Mouse (Mus musculus): ENCODE data around the gene Ctnnb1. TPM values are rescaled to one million over a fixed set of nuclear protein-coding genes. Genes with fewer than 3 reads are reported as not detected.

Gene Ctnnb1
- total RNA-seq, 2 experiments from 2014 or later: 452 to 506 TPM

DNA sequence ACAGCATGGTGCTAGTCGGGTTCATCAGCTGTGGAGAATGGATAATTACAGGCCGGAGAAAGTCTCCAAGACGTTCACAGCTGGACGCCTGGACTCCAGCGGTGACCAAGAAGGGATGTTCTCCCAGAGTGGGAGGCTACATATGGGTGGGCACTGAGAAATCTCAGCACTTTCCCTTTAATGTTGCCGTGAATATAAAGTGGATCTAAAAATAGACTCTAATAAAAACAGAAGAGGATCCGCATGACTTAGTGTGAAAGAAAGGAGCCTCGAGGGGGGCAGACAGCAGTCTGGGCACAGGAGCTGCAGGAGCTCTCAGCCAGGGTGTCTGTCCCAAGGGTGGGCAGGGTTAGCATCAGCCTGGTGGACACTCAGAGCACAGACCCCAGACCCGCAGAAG, 59.1 kb downstream of the Ctnnb1 start:
- DNase-seq (ENCODE audit: extremely low spot score in 1 of 2, low spot score in 2 of 2): no peak
- Histone ChIP-seq H3K4me3 (no peak overlapping the region), H3K27ac (no peak overlapping the region)
- no peak for TF ChIP-seq CTCF (IDR thresholded peaks at IDR 0.05)
- intact Hi-C loops (cut with DNase I): no loop called here

DNA sequence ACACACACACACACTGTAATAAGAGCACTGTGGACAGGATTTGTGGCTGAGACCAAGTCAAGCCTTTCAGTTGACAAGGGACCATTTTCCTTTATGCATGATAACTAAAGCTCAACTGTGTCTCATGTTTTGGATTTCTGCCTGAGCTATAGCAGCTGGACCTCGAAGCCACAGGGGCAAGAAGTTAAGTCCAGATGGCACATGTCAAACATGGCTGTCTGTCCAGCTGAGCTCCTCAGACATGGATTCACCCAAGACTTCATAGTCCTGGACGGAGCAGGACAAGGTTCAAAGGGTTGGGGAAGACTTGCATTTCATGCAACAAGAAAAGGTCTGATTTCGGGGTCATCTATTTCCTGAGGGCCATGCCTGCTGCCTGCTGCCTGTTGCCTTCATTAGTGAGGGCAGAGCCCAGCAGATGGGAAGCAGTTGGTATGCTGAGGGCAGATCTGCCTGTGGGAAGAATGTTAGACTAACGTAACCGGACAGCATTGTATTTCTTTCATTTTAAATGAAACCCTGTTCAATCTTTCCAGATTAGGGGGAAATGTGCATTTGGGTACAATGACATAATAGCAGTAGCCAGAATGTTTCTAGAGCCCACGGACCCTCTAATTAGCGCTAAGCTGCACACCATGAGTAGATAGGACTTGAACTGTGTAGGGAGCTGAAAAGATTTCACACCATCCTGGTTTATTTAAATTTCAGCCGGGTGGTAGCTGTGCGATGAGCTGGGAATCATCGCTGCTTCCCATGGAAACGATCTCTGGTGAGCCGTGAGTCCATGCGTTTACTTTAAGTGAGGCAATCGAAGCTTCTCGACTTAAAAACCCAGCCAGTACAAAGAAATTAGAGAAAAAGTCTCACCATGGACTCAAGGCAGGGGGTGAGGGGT, 61.0 kb downstream of the Ctnnb1 start:
- intact Hi-C loops (cut with DNase I): no loop called here
- no peak for TF ChIP-seq CTCF (IDR thresholded peaks at IDR 0.05)
- no peak for DNase-seq (ENCODE audit: extremely low spot score in 1 of 2, low spot score in 2 of 2)
- no peak overlapping the region for H3K27ac ChIP-seq
- H3K4me3 ChIP-seq: no peak overlapping the region

DNA sequence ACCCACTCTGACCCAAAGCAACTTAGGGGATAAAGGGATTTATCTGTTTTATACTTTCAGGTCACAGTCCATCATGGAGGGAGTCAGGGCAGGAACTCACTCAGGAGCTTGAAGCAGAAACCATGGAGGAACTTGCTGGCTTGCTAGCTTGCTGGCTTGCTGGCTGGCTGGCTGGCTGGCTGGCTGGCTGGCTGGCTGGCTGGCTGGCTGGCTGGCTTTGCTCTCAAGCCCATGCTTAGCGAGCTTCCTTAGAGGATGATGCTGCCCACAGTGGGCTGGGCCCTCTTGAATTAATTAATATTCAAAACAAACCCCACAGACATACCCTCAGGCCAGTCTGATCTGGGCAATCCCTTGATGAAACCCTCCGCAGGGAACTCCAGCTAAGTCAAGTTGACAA, 62.8 kb downstream of the Ctnnb1 start:
- intact Hi-C loops (cut with DNase I): no loop called here
- TF ChIP-seq CTCF (IDR thresholded peaks at IDR 0.05): no peak
- Histone ChIP-seq H3K4me3 (no peak overlapping the region), H3K27ac (no peak overlapping the region)
- no peak for DNase-seq (ENCODE audit: extremely low spot score in 1 of 2, low spot score in 2 of 2)

DNA sequence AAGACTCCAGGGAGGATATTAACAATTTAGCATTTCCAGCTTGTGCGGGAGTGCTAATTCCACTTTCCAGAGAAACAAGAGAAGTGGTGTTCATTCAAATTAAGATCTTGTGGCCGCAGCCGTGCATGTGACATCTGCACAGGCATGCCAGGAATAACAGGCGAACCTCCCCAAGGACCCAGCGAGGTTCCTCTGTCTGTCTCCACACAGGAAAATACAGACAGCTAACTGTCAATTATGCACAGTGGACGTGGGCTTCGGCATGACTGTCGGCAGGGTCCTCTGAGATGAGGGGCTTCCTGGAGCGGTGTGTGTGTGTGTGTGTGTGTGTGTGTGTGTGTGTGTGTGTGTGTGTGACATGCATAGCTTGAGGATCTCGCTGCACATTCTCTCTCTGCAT, 64.0 kb downstream of the Ctnnb1 start:
- Histone ChIP-seq H3K27ac (no peak overlapping the region), H3K4me3 (no peak overlapping the region)
- no peak for DNase-seq (ENCODE audit: extremely low spot score in 1 of 2, low spot score in 2 of 2)
- intact Hi-C loops (cut with DNase I): no loop called here
- no peak for TF ChIP-seq CTCF (IDR thresholded peaks at IDR 0.05)

DNA sequence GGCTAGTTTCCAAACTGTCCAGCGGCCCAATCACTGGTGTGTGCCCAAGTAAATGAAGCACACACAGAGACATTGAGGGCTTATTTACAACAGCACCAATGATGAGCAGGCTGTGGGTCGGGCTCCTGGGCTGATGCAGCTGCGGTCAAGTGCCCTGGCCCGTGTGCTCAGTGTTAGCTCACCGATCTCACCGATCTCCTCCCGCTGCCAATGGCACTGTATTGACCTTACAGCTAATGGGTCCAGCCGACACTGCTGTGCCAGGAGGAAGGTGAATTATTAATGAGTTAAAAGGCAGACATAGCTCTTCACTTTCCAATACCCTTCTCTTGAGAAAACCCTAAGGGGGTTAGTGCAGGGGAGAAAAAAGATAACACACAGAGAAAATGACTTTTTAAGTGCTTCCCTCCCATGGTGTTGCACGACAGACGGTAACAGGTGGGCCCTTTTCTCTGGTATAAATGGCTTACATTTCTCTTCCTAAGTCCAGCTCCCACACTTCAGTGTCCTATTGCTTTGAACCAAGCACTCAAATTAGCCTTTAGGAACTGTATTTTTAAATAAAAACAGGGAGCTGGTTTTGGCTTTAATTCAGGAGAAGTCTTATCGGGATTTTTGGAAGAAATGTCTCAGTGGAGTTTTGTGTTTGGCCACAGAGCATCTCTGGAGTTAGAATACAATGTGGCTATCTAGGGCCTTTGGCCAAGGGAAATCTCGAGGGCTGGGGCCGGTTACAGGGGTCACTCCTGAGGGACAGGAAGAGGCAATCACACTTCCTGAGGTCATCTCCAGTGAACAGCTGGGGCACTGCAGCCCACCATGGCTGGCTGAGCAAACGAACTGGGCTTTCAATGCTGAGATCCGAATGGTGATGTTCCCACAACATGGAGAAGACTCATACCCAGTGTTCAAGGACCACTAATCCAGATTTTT, 65.5 kb downstream of the Ctnnb1 start:
- no peak for TF ChIP-seq CTCF (IDR thresholded peaks at IDR 0.05)
- DNase-seq (ENCODE audit: extremely low spot score in 1 of 2, low spot score in 2 of 2): no peak
- intact Hi-C loops (cut with DNase I): no loop called here
- Histone ChIP-seq H3K4me3 (no peak overlapping the region), H3K27ac (no peak overlapping the region)

DNA sequence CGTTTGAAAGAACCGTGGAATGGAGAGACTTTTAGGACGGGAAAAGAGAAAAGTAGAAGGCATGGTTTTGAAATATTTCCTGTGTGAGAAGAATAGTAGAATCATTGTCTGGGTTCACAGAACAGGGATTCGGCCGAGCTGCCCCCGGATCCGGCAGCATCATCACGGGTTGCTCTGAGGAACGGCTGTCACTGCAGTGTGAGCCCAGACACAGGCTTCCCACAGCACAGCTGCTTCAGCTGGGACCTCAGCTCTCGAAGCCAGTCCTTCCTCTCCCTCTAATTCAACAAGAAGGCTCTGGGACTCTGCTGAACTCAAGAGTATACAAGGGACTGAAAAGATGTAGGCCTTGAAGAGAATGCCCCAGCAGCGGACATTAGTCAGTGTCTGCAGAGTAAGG, 69.7 kb downstream of the Ctnnb1 start:
- peak overlapping the region; percentile 28 for H3K27ac ChIP-seq

DNA sequence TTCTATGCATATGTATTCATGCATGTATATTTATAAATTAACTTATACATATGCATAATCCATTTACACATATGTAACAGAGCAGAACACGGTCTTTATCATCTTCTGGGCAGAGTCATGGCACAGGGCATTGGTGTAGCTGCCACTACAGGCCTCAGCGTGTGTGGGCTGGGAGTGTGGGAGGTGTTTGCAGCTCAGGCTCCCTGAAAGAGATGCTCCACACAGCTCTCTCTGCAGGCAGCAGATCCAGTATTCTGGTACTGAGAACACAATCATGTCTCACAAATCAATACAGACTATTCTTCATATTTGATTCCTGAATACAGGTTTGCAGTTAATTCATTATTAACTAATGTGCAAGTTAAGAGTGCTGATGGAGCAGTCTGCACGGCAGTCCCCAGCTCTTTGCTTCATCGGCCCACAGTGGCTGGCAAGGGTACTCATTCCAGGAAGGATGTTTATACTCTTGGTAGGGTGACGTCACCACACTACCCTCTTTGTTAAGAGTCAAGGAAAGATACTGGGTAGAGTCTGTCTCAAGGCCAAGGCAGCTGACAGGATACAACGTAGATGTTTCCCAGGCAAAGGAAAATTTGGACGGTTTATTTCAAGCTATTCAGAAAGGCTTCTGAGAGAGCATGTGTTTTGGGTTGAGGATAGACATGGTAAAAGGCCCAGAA, 71.8 kb downstream of the Ctnnb1 start:
- H3K4me3 ChIP-seq: no peak overlapping the region
- peak overlapping the region; percentile 36 for H3K27ac ChIP-seq
- intact Hi-C loops (cut with DNase I): no loop called here
- DNase-seq (ENCODE audit: extremely low spot score in 1 of 2, low spot score in 2 of 2): peak; percentile 25 to 46
- TF ChIP-seq CTCF (IDR thresholded peaks at IDR 0.05): no peak; the same call in 1 of the 2 replicates

More for the DNA sequence above, 69.7 kb downstream of the Ctnnb1 start:
- intact Hi-C loops (cut with DNase I): no loop called here
- peak in 1 of 2 experiments; percentile 19 for DNase-seq (ENCODE audit: extremely low spot score in 1 of 2, low spot score in 2 of 2)
- no peak overlapping the region for H3K4me3 ChIP-seq
- TF ChIP-seq CTCF (IDR thresholded peaks at IDR 0.05): no peak

DNA sequence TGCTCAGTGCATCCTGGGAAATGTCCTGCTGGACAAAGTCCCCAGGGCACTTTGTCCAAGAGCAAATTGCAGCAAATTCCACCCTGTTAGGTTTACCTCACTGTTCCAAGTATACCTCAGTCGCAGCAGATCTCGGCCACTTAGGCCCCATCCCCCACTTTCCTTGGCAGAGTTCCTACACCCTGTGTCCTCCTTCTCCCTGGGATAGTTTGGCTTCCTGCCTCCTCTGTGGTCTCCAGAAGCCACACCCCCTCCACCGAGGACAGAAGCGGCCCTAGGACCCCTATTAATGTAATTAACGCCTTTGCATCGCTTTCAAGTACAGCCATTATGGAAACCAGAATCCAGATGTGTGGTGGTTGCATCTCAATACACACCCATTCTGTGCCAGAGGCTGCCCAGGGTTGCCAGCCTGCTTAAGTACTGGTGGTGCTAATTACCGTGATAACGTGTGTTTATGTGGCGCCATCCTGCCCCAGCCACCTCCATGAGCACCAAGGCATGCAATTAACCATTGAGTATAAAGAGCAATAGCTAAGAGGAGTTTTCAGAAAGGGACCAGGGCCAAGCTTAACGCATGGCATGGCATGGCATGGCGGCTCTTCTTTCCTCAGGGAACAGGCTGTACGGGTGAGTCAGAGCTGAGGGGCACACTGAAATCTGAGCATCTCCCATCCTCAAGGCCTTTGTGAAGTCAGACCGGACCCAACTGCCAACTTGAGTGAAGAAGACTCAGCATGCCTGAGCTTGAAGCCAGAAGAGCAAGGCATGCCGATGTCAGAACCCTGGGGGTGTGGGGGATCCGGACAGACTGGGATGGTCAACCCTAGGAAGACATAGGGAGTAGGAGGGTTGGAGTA, 72.9 kb downstream of the Ctnnb1 start:
- intact Hi-C loops (cut with DNase I): no loop called here

DNA sequence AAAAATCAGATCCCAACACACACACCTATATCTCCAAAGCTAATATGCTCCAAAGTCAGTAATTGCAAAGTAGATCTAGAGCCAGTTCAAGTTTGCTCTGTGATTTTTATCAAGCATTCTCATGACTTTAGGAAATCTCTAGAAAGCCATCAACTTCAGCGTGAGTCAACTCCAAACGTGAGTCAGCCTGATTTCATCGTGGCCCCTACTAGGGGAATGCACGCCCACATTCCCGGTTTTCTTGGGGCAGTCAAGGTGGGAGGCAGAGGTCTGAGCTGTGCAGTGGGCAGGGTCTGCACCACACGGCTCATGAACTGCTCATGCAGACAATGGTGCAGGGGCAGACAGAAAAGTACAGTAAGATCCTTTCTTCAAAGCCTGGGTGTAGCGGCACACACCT, 76.9 kb downstream of the Ctnnb1 start:
- DNase-seq (ENCODE audit: extremely low spot score in 1 of 2, low spot score in 2 of 2): no peak
- no peak for TF ChIP-seq CTCF (IDR thresholded peaks at IDR 0.05)
- no peak overlapping the region for H3K27ac ChIP-seq
- H3K4me3 ChIP-seq: no peak overlapping the region
- intact Hi-C loops (cut with DNase I): no loop called here

More for the DNA sequence above, 72.9 kb downstream of the Ctnnb1 start:
- no peak for TF ChIP-seq CTCF (IDR thresholded peaks at IDR 0.05)
- no peak overlapping the region; the same call in 1 of the 2 replicates for H3K27ac ChIP-seq
- DNase-seq (ENCODE audit: extremely low spot score in 1 of 2, low spot score in 2 of 2): no peak
- H3K4me3 ChIP-seq: no peak overlapping the region

Small RNAs within 50 kb of the gene (microRNA-seq; reads per million reads assigned to microRNA genes)
- 0 to 0.73 reads per million in 2 experiments for gene Mir7090

All from left cerebral cortex, adult 2 months (tissue).